8 mouse cellular contexts compared by ENCODE assay signal in the genomic region with DNA sequence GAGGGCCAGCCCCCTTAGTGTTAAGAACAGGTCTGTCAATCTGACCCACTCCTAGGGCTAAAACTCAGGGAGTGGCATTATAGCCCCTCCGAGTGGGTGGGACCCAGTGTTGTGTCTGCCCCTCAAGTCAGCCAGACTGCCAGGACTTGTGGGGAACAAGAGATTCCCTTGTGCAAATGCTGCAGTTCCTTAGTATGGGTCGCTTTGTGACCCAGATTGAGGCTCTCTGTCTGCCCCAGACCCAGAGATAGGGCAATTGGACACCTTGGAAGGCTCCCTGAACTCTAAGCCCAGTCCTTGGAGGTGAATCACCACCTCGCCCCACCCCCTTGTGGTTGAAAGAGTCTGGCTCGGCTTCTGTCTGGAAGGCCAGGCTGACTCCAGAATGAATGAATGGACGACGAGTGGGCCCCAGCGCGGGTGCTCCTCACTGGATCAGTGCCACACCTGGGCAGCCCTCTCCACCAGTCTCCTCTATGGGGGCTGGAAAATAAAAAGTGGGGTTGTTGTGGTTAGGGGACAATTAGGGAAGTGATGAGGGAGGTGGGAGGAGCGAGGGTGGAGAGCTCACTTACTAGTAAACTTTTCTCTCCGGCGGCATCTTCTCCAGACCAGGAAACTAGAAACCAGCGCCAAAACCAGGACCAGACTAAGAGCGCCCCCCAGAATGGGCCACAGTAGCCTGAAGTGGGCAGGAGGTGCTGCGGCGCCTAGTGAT. TPM values are rescaled to one million over a fixed set of nuclear protein-coding genes. Genes with fewer than 3 reads are reported as not detected.
DNase-seq lines count a peak whose midpoint lies in the region; ATAC-seq lines count a peak whose summit lies in the region.

No protein-coding gene starts in this region.

- peak overlapping the region; percentile 58 for H3K4me3 ChIP-seq in embryonic facial prominence, embryonic 13.5 days
- peak overlapping the region; percentile 62 for H3K4me3 ChIP-seq in heart, embryonic 15.5 days

- 13% methylated on average over 15 of the region's 15 CpGs for WGBS in embryonic facial prominence, embryonic 13.5 days
- WGBS in heart, embryonic 15.5 days: 8% methylated on average over 15 of the region's 15 CpGs

- ATAC-seq in embryonic facial prominence, embryonic 13.5 days (ENCODE audit: insufficient number of reproducible peaks, insufficient read depth, low FRiP score, low TSS enrichment, low read depth): no peak
- no peak for ATAC-seq in heart, embryonic 15.5 days (replicated peaks; ENCODE audit: insufficient number of reproducible peaks, insufficient read depth, low FRiP score, low read depth)
- ATAC-seq in megakaryocyte, adult 5-6 weeks (ENCODE audit: poor library complexity, severe bottlenecking): peak; percentile 29

- H3K9me3 ChIP-seq in embryonic facial prominence, embryonic 13.5 days: no peaks in the 10 kb centered on the region
- H3K9me3 ChIP-seq in heart, embryonic 15.5 days (replicated peaks): no peaks in the 10 kb centered on the region

- peaks cover 40% of the 10 kb centered on the region for H3K4me1 ChIP-seq in embryonic facial prominence, embryonic 13.5 days
- peaks cover 47% of the 10 kb centered on the region for H3K4me1 ChIP-seq in heart, embryonic 15.5 days (replicated peaks)

- H3K4me2 ChIP-seq in embryonic facial prominence, embryonic 13.5 days: peak overlapping the region; percentile 97
- peak overlapping the region; percentile 82 for H3K4me2 ChIP-seq in heart, embryonic 15.5 days

- peak; percentile 54 for DNase-seq in embryo, embryonic 10 days (ENCODE audit: low spot score)
- no peak for DNase-seq in embryo, embryonic 9.5 days (ENCODE audit: extremely low spot score)
- peak; percentile 73 for DNase-seq in R1 (ENCODE audit: low read depth, low spot score)
- peak; percentile 49 for DNase-seq in kidney, postnatal 14 days
- peak; percentile 75 for DNase-seq in urinary bladder, postnatal 25 days (ENCODE audit: low spot score)

- H3K27ac ChIP-seq in embryonic facial prominence, embryonic 13.5 days: 0 out of 2 replicates have a peak overlapping the region, but pooled peaks have one; percentile 48
- H3K27ac ChIP-seq in heart, embryonic 15.5 days: peak overlapping the region; percentile 97

- H3K9ac ChIP-seq in embryonic facial prominence, embryonic 13.5 days: peak overlapping the region; percentile 73; the same call in 1 of the 2 replicates
- H3K9ac ChIP-seq in heart, embryonic 15.5 days: peak overlapping the region; percentile 71

- 0 out of 2 replicates have a peak, but pooled peaks cover under 1% of the 10 kb centered on the region for H3K36me3 ChIP-seq in embryonic facial prominence, embryonic 13.5 days
- 0 out of 2 replicates have a peak, but pooled peaks cover 4% of the 10 kb centered on the region for H3K36me3 ChIP-seq in heart, embryonic 15.5 days

- peaks cover 50% of the 10 kb centered on the region for H3K27me3 ChIP-seq in embryonic facial prominence, embryonic 13.5 days
- H3K27me3 ChIP-seq in heart, embryonic 15.5 days: peaks cover 28% of the 10 kb centered on the region

RNA-seq across cellular contexts. Expression of a gene that starts 1.5 kb away (rescaled TPM):
- 10.4 and 13.1 TPM in 2 replicates for polyA plus RNA-seq in embryonic facial prominence, embryonic 13.5 days (2015; fragmentation: Nextera tagmentation; extraction: Ambion mirVana)
- 107 and 116 TPM in 2 replicates for polyA plus RNA-seq in heart, embryonic 15.5 days (2015; fragmentation: Nextera tagmentation; extraction: Ambion mirVana)
- 1.8 and 5.8 TPM in 2 replicates for total RNA-seq in megakaryocyte, adult 5-6 weeks (2015)
- total RNA-seq in megakaryocyte, adult 5-6 weeks (2017): 5.9 and 7.7 TPM in 2 replicates

RNA-seq across cellular contexts. Expression of a gene that starts 2.0 kb away (rescaled TPM):
- 46.6 and 53.5 TPM in 2 replicates for polyA plus RNA-seq in embryonic facial prominence, embryonic 13.5 days (2015; fragmentation: Nextera tagmentation; extraction: Ambion mirVana)
- 29.4 and 36.8 TPM in 2 replicates for polyA plus RNA-seq in heart, embryonic 15.5 days (2015; fragmentation: Nextera tagmentation; extraction: Ambion mirVana)
- 26.5 and 26.8 TPM in 2 replicates for total RNA-seq in megakaryocyte, adult 5-6 weeks (2015)
- 38.5 and 45.2 TPM in 2 replicates for total RNA-seq in megakaryocyte, adult 5-6 weeks (2017)

RNA-seq across cellular contexts. Expression of a gene that starts 2.3 kb away (rescaled TPM):
- polyA plus RNA-seq in embryonic facial prominence, embryonic 13.5 days (2015; fragmentation: Nextera tagmentation; extraction: Ambion mirVana): 64.0 and 79.4 TPM in 2 replicates
- polyA plus RNA-seq in heart, embryonic 15.5 days (2015; fragmentation: Nextera tagmentation; extraction: Ambion mirVana): 226 and 282 TPM in 2 replicates
- total RNA-seq in megakaryocyte, adult 5-6 weeks (2015): 67.4 and 97.1 TPM in 2 replicates
- total RNA-seq in megakaryocyte, adult 5-6 weeks (2017): 38.1 and 52.4 TPM in 2 replicates

RNA-seq across cellular contexts. Expression of a gene that starts 3.3 kb away (rescaled TPM):
- 34.8 and 47.1 TPM in 2 replicates for polyA plus RNA-seq in embryonic facial prominence, embryonic 13.5 days (2015; fragmentation: Nextera tagmentation; extraction: Ambion mirVana)
- polyA plus RNA-seq in heart, embryonic 15.5 days (2015; fragmentation: Nextera tagmentation; extraction: Ambion mirVana): 4.5 and 12.9 TPM in 2 replicates
- not detected in 2 replicates for total RNA-seq in megakaryocyte, adult 5-6 weeks (2015)
- total RNA-seq in megakaryocyte, adult 5-6 weeks (2017): not detected in 2 replicates

RNA-seq across cellular contexts. Expression of a gene that starts 8.1 kb away (rescaled TPM):
- polyA plus RNA-seq in embryonic facial prominence, embryonic 13.5 days (2015; fragmentation: Nextera tagmentation; extraction: Ambion mirVana): 8.7 and 14.3 TPM in 2 replicates
- 0.09 and 0.68 TPM in 2 replicates for polyA plus RNA-seq in heart, embryonic 15.5 days (2015; fragmentation: Nextera tagmentation; extraction: Ambion mirVana)
- not detected in 2 replicates for total RNA-seq in megakaryocyte, adult 5-6 weeks (2015)
- total RNA-seq in megakaryocyte, adult 5-6 weeks (2017): not detected in 2 replicates
